Mouse (Mus musculus) cerebellum, adult 9-11 months (tissue): ENCODE data around the gene Uqcc3.
A peak's percentile ranks its signal among the peaks of the same experiment; 100 is the strongest.
"Not testable (repeated sequence)": the region's sequence is repeated elsewhere in the genome, so short reads cannot be mapped to it uniquely, and the experiment has no call there.

Source experiments
- DNase-seq: peaks from one replicate; pipeline ENCODE4 v3.0.0; 2022

Gene Uqcc3

GRCm38 (mm10) chr19:8880311-8881033 is at the start of gene Uqcc3:
Gene Uqcc3 (minus strand): TSS chr19:8880923.
- peak; percentile 90 for DNase-seq

DNA sequence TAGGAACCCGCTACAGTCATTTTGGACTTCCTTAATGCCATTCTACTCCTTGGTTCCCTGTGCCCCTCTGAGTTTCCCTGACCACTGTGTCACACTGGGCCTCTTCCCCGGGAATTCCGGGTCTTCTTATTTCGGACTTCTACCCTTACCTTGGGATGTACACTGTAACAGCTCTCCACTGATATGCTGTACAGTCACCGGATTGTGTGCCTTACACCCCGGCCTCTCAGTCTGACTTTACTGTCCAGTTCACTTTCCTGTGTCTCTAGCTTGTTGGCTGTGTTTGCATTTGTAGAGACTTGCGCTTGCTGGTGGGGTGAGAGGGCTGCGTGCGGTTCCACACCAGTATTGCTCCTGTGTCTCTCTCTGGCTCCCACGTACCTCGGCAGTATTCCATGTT is 49.4 kb upstream of the Uqcc3 start:
- DNase-seq, result no peak

GRCm38 (mm10) chr19:8929224-8930088 is 48.7 kb upstream of the Uqcc3 start, which contains the start of the genes Rom1 and Eml3:
Gene Rom1 (minus strand): TSS chr19:8929356.
Gene Eml3 (plus strand): TSS chr19:8929552.
- DNase-seq, result peak; percentile 89

GRCm38 (mm10) chr19:8928689-8929223 is 48.0 kb upstream of the Uqcc3 start:
- peak; percentile 87 for DNase-seq

- DNase-seq, result no peak
These were observed 47.3 kb upstream of the Uqcc3 start for GRCm38 (mm10) chr19:8927891-8928525.

- DNase-seq, result peak; percentile 51
These were observed 46.0 kb upstream of the Uqcc3 start for GRCm38 (mm10) chr19:8926766-8927165.

- DNase-seq, result peak; percentile 47
These were observed 41.0 kb upstream of the Uqcc3 start for GRCm38 (mm10) chr19:8921741-8922140.

GRCm38 (mm10) chr19:8920836-8921291 is 40.1 kb upstream of the Uqcc3 start:
- no peak for DNase-seq

DNA sequence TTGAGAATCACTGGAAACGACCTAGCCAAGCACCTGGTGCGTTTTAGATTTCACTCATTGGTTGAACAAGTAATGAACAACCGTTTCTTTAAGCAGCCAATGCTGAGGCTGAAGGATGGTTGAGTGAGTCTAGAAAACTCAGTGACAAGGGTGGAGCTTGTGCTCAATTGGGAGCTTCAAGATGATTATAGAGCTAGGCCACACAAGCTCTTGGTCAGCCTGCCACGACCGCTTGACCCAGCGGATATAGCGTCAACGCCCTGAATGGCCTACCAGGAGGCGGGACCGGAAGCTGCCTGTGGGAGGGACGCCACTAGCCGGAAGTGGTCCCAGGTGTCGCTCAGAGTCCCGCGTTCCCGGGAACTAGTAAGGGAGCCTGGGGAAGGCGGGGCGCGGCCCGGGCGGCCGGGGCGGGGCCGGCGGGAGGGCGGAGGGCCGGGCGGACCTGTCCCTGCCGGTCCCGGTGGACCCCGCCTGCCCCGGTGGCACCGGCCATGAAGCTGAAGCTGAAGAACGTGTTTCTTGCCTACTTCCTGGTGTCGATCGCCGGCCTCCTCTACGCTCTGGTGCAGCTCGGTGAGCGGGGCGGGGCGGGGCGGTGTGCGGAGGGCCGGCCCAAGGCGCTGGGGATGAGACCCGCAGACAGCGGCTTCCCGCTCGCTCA is 39.5 kb upstream of the Uqcc3 start, which contains the start of gene B3gat3:
TSS of gene B3gat3 (plus strand) at position 302 of the 664 bp plus-strand sequence.
- DNase-seq, result peak; percentile 97

DNA sequence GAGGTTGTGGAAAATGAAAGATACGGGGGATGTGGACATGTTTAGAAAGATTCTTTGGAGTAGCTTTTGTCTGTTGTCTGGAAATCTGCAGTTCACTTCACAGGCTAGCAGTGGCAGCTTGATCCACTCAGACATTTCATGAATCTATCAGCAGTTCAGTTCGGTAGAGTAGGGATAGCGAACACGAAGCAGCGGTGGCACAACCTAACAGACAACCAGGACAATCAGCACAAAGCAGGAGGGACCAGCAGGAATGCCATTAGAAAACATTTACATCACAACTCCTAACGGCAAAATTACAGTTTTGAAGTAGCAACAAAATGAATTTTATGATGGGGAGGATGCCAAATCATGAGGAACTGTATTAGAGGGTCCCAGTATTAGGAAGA is 39.0 kb upstream of the Uqcc3 start:
- DNase-seq, result no peak

- DNase-seq, result no peak
These were observed 38.3 kb upstream of the Uqcc3 start for GRCm38 (mm10) chr19:8919000-8919399.

- no peak for DNase-seq
These were observed 33.5 kb upstream of the Uqcc3 start for GRCm38 (mm10) chr19:8914212-8914611.

- DNase-seq, result no peak
These were observed 31.1 kb upstream of the Uqcc3 start for GRCm38 (mm10) chr19:8911810-8912209.

- no peak for DNase-seq
These were observed 27.8 kb upstream of the Uqcc3 start for GRCm38 (mm10) chr19:8908531-8908930.

DNA sequence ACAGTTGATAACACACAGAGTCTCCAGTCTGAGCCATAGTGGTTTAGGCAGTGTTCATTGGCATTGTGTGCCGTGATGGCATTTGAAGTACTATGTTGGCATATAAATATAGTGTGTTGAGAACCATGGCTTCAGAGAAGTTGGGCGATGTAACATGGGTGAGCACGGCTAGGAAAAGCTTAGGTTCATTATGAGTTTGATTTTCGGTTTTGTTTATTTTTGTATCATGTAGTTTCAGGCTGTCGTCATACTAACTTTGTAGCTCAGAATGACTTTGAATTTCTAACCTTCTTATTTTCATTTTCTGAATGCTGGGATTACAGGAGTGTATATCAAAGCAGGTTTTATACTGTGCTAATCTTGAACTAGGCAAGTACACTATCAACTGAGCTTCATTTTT is 22.7 kb upstream of the Uqcc3 start:
- DNase-seq, result no peak

DNA sequence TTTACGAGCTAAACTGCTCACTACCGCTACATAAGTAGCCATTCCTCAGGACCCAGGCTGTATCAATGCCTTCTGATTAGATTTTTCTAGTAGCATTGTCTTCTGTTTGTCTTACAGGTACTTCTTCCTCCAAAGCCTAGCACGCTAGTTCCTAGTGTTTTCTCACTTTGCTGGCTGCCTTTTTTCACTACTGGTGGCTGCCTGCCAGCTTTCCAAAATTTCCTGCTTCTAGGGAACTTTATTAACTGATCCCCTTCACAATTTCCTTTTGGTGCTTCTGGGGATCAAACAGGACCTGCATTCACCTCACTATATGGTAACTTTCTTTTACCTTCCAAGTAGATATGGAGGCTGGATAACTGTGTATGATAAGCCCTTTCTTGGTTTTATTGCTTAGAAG is 18.4 kb upstream of the Uqcc3 start:
- DNase-seq, result no peak

DNA sequence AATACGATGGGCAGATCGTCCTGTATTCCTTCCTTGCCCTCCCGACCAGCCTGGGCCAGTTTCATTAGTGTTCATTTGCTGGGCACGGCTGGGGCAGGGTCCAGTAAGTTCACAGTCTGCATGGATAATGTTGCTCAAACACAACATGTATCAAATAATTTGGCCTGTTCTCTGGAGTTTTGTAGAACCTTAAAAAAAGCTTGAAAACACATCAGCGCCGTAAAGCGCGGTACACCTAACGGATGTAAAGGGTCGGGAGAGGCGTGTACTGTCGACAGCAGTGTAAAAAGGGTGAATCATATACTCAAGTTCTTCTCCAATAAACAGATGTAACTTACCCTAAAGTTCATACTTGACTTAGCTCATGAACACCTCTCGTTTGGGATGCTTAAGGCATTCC is 17.9 kb upstream of the Uqcc3 start:
- DNase-seq, result no peak

GRCm38 (mm10) chr19:8897865-8898495 is 17.3 kb upstream of the Uqcc3 start, which contains the start of gene Ganab:
Gene Ganab (plus strand): TSS chr19:8898071.
- DNase-seq, result peak; percentile 96

- DNase-seq, result peak; percentile 71
These were observed 16.6 kb upstream of the Uqcc3 start for GRCm38 (mm10) chr19:8897211-8897864.

GRCm38 (mm10) chr19:8896231-8896630 is 15.5 kb upstream of the Uqcc3 start:
- not testable (repeated sequence) for DNase-seq

DNA sequence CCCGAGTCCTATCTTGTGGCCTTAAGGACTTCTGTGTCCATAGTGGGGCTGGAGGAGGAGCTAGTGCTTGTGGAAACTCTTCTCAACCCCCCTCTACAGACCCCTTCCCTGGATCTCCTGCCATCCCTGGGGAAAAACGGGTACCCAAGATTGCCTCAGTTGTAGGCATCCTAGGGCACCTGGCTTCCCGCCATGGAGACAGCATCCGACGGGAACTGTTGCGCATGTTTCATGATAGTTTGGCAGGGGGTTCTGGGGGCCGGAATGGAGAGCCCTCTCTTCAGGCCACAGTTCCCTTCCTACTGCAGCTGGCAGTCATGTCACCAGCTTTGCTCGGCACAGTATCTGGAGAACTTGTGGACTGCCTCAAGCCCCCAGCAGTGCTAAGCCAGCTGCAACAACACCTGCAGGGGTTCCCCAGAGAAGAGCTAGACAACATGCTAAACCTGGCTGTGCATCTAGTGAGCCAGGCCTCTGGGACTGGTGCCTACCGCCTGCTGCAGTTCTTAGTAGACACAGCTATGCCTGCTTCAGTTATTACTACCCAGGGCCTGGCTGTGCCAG is 14.8 kb upstream of the Uqcc3 start:
- peak; percentile 61 for DNase-seq
